Mouse (Mus musculus) brain, embryonic 14.5 days (tissue): Measurements from ENCODE around the gene Adra1b.

Experiments
- CTCF ChIP-seq: fragments of 200-500 bp; IDR thresholded peaks from 2 replicates; pipeline ENCODE4 v1.5.1; 2012; ENCODE audit warnings: inconsistent platforms, mild to moderate bottlenecking, moderate library complexity, borderline replicate concordance; ENCODE audit not compliant: insufficient read depth, insufficient read length; ENCODE audit errors: extremely low read depth
- POLR2A ChIP-seq: fragments of 200-500 bp; IDR thresholded peaks from 2 replicates; pipeline ENCODE4 v1.6.1; 2012; ENCODE audit warnings: mild to moderate bottlenecking, inconsistent platforms, borderline replicate concordance; ENCODE audit not compliant: poor library complexity, insufficient read depth, insufficient read length, severe bottlenecking; ENCODE audit errors: extremely low read depth

GRCm38 (mm10) chr11:43820552-43821460 is 80.2 kb downstream of the Adra1b start:
- TF ChIP-seq POLR2A (no peak), CTCF (no peak)
